Mouse (Mus musculus) adipocyte (in vitro differentiated cells): ENCODE results near the gene Cd164.

Experiments used
- DNase-seq: peaks from one replicate; pipeline ENCODE4 v3.0.0-alpha.2; 2016; ENCODE audit warnings: low spot score

Gene Cd164

DNA sequence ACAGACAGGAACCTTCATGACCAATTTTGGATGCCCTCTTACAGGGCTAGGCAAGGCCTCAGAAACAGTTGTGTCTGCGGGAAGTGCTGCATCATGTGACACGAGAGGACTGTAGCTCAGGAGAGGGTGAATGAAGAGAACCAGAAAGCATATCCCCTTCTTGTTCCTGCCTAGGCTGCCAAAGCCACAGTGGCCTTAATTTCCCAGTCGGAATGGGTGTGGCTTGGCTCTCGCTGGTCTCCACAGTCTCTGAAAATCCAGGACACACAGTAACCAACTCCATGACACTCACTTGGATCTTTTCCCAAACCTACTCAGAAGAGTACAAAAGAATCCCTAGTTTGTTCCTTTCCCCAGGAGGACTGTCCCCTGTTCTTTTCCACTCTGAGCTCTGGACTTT, 18.3 kb upstream of the Cd164 start:
- DNase-seq: peak; percentile 77

DNA sequence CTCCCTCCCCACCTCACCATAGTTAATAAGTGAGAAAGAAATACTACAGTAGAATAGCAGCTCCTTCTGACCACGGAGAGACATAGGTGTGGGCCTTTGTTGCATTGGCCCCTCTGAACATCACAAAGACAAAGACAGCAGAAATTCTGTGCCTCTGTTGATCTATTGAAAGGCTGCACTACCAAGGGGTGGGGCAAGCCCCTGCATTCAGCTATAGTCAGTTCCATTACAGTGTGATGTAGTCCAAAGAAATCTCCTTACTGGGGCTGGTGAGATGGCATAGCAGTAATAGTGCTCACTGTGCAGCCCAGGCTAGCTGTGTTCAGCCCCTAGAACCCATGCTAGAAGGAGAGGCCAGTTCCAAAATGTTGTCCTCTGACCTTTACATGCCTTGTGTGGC, 14.2 kb upstream of the Cd164 start:
- DNase-seq: no peak

DNA sequence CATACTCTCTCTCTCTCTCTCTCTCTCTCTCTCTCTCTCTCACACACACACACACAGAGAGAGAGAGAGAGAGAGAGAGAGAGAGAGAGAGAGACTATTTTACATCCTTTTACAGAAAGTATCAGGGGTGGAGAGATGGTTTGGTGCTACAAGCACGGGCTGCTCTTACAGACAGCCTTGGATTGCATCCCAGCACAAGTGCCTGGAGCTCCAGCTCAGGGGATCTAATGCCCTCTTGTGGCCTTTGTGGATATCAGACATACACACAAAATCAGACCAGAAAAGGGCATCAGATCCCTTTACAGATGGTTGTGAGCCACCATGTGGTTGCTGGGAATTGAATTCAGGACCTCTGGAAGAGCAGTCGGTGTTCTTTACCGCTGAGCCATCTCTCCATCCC, 13.8 kb upstream of the Cd164 start:
- DNase-seq: peak; percentile 89

DNA sequence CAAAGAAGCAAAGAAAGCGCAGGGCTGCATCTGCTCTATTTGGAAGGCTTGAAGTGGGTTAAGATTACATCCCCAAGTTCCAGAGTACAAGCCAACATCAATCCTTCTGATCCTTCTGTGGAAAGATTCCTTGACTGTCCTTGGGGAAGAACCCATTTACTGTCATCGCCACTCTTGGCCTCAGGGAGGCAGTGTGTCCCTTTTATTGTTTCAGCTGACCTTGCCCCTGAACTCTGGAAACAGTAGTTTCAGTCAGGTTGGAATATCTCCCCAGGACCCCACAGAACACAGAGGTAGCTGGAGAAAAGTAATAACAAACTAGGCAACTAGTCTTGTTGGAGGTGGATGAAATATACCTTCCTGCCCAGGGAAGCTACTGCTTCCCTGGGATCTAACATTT, 10.1 kb upstream of the Cd164 start:
- DNase-seq: peak; percentile 57

DNA sequence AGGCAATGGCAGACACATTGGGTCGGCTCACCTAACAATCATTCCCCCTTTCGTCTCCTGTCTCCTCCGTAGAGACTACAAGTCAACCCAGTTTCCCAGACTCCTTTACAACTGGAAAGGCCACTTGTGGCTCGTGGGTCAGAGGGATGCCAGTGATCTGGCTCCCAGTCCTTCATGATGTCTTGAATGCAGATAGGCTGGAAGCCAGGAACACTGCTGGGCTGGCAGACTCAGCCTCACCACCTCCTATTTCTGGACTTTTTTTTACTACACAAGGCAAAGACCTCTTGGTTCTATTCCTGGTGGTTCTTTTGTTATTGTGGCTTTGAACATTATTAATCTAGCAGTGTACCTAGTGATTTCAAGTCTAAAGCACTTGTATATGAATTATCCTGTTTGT, 4.9 kb upstream of the Cd164 start:
- no peak for DNase-seq

DNA sequence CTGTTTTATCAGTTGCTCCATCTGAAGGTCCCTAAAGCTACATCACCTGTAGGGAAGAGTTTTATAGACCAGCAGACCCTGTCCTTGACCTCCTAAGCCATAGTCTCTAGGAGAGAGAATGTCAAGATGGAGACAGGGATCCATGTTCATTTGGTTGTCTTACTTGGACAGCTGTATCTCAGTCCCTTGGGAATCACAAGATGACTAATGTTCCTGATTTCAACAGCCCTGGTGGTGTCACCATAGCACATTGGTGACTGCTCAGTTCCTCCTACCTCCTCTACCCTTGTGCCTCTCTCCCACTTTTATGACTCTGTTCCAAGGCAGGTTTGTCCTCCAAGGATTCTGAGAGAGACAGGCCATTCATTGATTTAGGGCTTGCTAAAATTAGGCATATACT, 4.3 kb upstream of the Cd164 start:
- peak; percentile 57 for DNase-seq

DNA sequence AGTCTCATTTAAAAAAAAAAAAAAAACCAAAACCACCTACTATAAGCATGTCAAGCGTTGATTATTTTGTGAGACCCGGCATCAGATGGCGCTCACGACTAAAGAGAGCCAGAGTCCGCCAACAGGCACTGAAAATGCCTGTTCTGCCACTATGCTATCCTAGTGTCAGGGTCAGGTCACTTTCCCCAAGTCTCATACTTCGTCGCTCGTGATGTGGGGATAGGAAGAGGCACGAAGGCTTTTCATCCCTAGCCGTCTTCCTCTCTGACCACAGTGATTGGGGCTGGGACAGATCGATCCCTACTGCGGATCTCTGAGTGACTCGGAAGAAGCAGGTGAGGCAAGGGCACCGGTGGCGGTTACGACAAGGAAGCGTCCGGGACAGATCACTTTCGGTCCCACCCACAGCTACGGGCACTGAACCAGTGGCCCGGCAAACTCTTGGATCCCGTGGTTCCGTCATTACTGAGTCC, 670 bp upstream of the Cd164 start:
- DNase-seq: peak; percentile 91

DNA sequence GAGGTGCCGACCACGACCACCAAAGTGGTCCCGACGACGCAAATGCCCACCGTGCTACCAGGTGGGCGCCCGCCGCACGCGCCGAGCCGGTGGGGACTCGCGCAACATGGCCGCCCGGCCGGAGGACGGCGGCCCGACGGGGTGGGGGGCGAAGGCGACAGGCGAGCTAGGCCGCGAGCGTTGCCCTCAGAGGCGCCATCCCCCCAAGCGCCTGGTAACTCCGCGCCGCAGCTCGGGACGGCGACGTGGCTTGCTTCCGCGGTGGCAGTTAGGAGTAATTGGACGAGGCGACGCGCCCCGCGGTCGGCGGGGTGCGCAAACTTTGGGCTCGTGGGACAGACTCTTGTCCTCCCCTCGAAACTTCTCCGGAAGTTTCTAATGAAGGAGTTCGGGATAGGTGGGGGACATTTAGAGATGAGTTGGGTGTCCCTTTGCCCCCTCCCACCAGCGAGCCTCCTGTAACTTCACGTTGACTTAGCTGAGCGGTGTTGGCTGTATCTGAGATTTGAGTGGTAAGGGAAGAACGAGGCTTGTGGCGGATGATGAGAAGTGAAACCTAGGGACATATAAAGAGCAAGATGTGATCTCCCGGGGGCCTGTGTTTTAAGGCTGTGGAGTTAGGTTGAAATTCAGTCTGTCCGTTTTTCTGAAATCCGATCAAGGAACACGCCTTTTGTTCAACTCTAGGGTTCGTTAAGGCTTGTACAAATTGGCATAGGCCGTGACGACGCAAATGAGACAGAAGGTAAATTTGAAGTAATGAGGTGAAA, 611 bp downstream of the Cd164 start:
- peak; percentile 64 for DNase-seq

DNA sequence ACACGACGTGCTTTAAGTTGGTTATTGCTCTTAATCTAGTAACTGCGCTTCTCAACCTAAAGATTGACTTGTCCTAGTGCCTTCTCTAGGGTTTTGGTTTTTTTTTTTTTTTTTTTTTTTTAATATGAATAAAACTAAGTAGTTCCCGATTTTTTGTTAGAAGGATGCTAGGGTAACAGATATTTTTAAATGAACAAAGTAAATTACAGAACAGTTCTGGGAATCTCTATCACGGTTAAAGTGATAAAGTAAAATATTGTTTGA, 1.1 kb downstream of the Cd164 start:
- DNase-seq: no peak

DNA sequence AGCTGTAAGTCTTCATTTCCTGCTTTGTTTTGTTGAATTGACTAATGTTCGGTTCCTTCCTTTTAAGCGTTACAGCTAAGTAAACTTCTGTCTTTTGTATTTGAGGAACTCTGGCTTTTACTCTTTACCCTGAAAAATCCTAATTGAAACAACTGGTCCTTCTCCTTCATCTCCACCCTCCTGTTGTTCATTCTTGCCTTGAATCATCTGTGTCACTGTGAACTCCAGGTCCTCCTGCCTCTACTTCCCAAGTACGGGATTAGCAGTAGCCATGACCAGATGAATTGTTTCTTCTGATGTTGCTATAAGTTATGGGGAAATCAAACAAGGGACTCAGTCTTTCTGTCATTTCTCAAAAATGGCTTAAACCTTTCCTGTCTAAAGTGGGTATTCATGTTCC, 4.2 kb downstream of the Cd164 start:
- no peak for DNase-seq

DNA sequence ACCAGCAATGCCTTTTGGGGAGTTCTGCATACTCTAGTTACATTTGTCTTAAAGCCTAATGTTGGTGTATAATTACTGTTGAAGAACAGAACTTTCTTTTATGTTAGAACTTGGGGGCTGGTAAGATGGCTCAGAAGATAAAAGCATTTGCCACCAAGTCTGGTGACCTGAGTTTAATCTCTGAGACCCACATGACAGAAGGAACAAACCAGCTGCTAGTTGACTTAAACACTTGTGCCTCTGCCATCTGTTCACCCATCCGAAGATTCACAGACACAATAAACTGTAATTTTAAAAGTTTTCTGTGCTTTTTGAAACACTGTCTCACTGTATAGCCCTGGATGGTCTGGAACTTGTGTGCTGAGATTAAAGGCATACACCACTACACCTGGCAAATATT, 6.5 kb downstream of the Cd164 start:
- no peak for DNase-seq

DNA sequence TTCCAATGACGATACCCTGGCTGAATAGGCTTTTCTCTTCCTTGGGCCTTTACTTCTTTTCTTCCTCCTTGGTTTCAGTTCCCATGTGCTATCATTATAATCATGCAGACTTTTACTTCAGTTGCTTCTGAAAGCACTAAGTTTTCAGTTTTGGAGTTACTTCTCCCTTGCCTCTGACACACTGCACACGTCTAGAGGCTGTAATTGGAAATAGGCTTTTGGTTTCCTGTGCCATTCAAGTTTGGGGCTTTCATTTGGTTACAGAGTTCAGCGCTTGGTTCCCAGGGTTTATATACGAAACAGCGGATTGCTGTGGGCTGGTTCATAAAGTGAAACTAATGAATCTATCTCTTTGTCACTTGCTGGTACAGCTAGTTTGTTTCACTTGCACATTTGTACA, 10.8 kb downstream of the Cd164 start:
- DNase-seq: peak; percentile 35

DNA sequence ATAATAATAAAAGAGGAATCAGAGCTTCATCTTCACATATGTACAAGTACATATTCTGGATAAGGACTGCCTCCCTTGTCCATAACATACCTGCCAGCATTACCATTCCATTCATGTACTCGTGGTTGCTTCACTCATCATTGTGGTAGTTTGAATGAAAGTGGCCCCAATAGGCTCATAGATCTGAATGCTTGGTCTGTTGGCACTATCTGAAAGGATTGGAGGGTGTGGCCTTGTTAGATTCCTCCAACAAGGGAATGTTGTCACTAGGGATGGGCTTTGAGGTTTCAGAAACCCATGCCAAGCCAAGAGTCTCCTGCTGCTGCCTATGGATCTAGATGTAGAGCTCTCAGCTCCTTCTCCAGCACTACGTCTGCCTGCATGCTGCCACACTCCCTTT, 16.8 kb downstream of the Cd164 start:
- no peak for DNase-seq

DNA sequence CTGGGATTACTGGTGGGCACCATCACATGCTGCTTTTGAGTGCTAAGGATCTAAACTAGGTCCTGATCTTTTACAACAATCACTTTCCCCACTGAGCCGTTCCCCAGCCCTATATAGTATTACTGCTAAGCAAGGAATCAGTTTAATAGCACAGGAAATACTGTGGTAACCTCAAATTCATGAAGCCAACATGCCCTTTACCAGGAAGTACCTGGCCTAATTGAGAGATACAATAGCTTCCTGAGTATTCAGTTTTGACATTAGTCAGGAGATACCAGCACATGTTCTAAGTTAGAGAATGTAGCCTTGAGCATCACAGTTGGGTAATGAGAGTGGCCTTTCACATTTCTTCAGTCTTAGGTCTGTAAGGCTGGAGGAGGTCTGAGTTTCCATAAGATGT, 17.5 kb downstream of the Cd164 start:
- DNase-seq: no peak

DNA sequence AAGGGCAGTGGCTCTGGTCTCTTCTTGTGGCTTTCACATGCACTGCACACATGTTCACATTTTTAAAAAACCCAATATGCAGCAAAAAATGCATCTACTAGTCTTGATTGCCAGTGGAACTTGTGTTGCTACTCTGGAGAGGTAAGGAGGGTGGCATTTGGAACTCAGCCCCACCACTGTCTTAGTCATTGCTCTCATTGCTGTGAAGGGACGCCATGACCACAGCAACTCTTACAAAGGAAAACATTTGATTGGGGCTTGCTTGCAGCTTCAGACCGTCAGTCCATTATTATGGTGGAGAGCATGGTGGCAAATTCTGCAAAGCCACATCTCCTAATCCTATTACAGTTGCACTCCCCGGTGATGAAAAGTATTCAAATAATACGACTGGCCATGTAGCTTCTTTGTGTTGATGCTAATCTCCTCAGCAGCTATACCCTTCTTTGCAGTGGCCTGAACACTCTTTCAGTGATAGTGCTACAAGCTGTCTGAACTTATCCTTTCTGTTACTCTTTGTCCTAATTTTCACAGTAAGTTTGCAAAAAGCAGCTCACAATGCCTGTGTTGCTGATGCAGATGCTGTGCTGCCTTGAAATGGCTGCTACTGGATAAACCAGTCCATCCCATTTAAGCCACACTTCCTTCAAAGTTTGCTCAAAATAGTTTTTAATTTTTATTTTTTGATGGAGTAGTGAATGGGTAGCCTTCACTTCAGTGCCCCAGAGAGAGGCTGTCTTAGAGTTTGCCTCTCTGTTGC, 18.2 kb downstream of the Cd164 start:
- DNase-seq: no peak

DNA sequence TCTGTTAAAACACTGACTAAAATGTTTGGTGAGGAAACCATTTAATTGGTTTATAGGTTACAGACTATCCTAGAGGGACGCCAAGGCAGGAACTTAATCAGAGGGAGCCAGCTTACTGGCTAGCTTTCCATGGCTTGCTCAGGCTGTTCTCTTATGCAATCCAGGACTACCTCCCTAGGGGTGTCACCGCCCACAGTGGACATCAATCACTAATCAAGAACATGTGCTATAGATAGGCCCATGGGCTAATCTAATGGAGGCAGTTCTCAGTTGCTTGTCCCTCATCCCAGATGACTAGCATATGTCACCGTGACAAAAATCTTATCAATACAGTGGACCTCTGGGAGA, 18.7 kb downstream of the Cd164 start:
- DNase-seq: peak; percentile 39

DNA sequence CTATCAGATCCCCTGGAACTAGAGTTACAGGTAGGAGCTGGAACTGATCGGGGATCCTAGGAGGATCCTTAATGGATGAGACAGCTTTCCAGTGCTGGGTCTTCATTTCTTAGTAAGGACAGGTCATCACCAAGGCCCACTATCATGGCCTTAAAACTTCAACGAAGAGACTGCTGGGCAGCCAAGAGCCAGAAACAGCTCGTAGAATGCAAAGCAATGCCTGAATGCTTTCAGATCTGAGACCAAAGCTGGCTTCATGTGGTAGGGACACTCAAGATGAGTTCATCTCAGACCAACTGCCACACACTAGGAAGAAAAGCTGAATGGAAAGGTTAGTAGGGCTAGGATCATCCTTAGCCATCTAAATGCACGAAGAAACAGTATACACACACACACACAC, 19.8 kb downstream of the Cd164 start:
- no peak for DNase-seq

DNA sequence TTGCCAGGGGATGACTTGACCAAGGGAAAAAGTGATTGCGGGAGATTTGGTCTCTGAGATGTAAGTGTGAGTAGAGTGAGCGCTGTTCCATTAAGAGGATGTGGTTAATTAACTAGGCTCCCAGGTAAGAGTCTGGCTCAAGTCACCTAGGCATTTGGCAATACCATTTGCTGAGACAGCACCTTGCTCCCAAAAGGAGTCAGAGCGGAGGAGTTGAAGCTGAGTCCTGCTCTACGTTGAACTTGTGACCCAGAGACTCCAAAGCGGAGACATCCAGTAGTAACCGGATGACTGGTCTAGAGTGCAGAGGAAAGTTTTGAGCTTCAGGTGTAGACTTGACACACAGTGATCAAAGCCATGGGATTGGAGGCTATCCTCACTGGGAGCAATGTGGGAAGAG, 22.8 kb downstream of the Cd164 start:
- DNase-seq: no peak

DNA sequence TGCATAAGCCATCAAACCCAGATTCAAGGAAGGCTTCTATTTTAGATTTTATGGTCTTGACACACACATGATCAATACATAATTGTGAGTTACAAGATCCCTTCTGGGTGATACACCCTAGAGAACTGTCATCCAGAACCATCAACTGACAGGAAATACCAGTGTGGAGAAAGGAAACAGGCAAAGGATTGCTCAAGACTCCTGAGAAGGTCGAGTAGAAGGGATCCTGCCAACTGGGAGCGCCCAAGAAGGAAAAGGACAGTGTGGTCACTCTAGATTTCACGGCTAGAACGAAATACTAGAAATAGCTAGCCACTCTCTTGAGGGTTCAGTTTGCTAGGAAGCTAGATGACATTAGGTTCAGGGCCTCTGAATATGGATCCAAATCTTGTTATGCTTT, 24.2 kb downstream of the Cd164 start:
- DNase-seq: peak; percentile 62

DNA sequence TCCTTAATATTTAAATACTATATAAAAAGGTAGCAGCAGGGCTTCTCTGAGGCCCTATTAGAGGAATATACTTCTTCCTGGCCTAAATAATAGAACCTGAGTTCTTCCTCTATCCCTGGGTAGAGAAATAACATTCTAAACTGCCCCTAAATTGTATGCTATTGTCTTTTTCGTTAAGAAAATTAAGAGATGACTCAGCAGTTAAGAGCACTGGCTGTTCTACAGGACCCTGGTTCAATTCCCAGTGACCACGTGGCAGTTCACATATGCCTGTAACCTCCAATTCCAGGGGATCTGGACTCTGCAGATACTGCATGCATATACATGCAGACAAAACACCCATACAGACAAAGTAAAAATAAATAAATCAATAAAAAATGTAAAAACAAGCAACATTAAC, 24.6 kb downstream of the Cd164 start:
- no peak for DNase-seq

DNA sequence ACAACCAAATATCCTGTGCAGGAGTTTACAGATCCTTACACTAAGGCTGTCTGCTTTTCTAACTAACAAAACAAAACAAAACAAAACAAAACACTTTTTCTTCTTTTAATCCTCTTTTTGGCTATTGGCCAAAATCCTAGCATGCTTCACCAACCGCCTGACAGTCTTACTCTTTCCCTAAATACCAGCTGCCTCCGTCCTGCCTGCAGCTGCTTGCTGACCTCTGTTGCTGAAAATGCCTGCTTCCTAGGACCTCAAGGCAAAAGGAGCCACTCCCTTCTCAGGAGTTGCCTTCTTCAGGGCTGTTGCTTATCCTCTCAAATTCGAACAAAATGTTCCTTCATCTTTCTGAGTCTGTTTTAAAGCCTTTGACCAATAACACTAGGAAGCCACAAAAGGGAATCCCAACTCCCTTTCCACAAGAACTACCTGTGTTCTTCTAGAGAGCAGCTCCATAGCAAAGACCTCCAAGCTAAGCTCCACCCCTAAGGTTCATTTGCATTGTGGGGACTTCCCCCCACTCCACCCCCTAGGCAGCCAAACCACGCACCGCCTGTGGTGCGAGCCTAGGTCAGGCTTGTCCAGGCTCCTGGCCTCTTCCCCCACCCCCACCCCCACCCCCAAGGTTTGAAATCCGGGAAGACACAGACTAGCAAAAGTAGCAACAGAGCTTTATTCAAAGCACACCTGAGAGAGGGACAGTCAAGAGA, 25.4 kb downstream of the Cd164 start:
- peak; percentile 78 for DNase-seq

DNA sequence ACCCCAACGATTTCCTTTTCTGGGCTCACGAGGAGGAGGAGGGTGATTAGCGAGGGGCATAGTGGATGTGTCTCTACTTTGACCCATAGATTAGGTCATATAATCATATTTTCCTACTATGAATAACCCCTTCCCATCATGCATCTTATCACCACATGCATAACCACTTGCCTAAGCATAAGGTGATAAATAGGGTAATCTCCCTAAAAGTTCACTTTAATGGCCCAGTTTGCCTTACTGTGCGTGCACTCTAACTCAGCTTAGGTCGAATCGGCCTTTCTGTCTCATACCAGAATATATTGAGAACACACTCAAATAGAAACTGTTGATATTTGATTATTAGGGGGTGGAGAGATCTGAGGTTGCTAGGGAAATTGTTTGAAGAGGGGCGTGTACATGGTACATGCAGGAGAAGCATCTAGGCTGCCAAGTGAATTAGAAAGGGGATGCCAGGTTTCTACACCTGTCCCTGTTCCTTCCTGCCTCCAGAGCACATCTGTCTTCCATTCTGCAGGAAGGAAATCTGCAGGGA, 26.1 kb downstream of the Cd164 start:
- no peak for DNase-seq
